8 mouse cellular contexts compared by ENCODE assay signal in the genomic region with DNA sequence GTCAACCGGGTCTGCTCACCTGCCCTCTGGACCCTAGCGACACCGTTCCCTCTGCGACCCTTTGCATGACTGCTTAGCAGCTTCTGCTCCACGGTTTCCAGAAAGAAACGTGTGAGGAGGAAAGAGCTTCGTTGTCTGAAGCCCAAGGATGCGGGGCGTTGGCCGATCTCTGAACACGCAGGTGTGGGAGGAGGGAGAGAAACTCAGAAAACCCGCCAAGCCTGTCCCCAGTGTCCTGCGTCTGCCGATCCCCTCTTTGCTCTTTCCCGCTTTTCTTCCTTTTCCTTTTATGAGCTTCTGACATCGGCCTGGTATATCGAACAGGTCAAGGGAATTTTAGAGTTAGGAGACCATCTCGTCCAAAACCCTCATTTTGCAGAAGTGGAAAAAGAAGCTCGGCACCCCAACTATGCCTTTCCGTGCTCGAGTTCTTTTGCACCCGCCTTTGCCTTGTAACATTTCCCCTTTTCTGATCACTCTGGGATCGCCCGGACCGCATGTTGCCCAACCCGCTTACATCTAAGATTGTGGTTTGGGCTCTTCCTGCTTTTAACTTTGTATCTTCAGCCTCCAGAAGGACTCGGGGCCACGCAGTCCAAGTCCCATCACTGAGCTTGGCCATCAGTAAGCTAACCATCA. TPM values are rescaled to one million over a fixed set of nuclear protein-coding genes. Genes with fewer than 3 reads are reported as not detected.
DNase-seq lines count a peak whose midpoint lies in the region; ATAC-seq and TF ChIP-seq lines count a peak whose summit lies in the region.

No protein-coding gene starts in this region.

- H3K9ac ChIP-seq in neural tube, embryonic 15.5 days (replicated peaks), result no peak overlapping the region; the same call in 1 of the 2 replicates

- peaks cover 32% of the 10 kb centered on the region for H3K27me3 ChIP-seq in neural tube, embryonic 15.5 days (replicated peaks)

- H3K27ac ChIP-seq in neural tube, embryonic 15.5 days (replicated peaks), result no peak overlapping the region

- no peaks in the 10 kb centered on the region for H3K9me3 ChIP-seq in neural tube, embryonic 15.5 days (replicated peaks)

- no peak for TF ChIP-seq CTCF in lung, adult 2 months (IDR thresholded peaks at IDR 0.05; ENCODE audit: insufficient read depth, low read length)

- peak; percentile 64 for ATAC-seq in common myeloid progenitor, adult 5-6 weeks (replicated peaks; ENCODE audit: low read depth, poor library complexity, severe bottlenecking)
- ATAC-seq in hematopoietic stem cell, adult 5-6 weeks (replicated peaks in 1 of 2; ENCODE audit: insufficient read depth in 1 of 2, low FRiP score in 2 of 2, low TSS enrichment in 1 of 2, low read depth in 1 of 2, poor library complexity in 2 of 2, severe bottlenecking in 2 of 2), result peak; percentile 56 to 70
- ATAC-seq in neural tube, embryonic 15.5 days (ENCODE audit: low FRiP score), result no peak

- WGBS in lung, adult 2 months, result 2% methylated on average over 28 of the region's 28 CpGs
- 3% methylated on average over 28 of the region's 28 CpGs for WGBS in neural tube, embryonic 15.5 days

- H3K36me3 ChIP-seq in neural tube, embryonic 15.5 days, result no peaks in the 10 kb centered on the region

- peak overlapping the region; percentile 58 for H3K4me3 ChIP-seq in lung, adult 2 months (replicated peaks; ENCODE audit: extremely low read depth, low read depth, low read length)
- H3K4me3 ChIP-seq in neural tube, embryonic 15.5 days (replicated peaks), result peak overlapping the region; percentile 73

- TF ChIP-seq POLR2A in lung, adult 2 months (IDR thresholded peaks at IDR 0.05; ENCODE audit: borderline replicate concordance, extremely low read depth, low read depth, low read length), result no peak

- peak overlapping the region; percentile 100 for H3K4me2 ChIP-seq in neural tube, embryonic 15.5 days

- DNase-seq in adrenal gland, adult 2 months, result peak; percentile 16
- DNase-seq in adrenal gland, adult 8-10 months, result no peak
- peak; percentile 10 for DNase-seq in lung, adult 2 months
- no peak for DNase-seq in layer of hippocampus, adult 18-20 months (ENCODE audit: low spot score in 2 of 2)
- DNase-seq in cerebellum, postnatal 14 days, result no peak

- H3K4me1 ChIP-seq in lung, adult 2 months (ENCODE audit: control insufficient read depth, insufficient read depth, low read length), result peaks cover 6% of the 10 kb centered on the region
- peaks cover 20% of the 10 kb centered on the region for H3K4me1 ChIP-seq in neural tube, embryonic 15.5 days

RNA-seq across cellular contexts. Expression of gene E2f8, which starts 0.7 kb away (rescaled TPM):
- total RNA-seq in adrenal gland, adult 2 months (2021), result 1 to 10 TPM in 1 of 2 experiments, under 1 TPM in 1; 0.55 to 1.2 TPM
- polyA plus RNA-seq in adrenal gland, adult 2 months (2012; rRNA removed), result 0.51 and 0.66 TPM in 2 replicates
- total RNA-seq in adrenal gland, adult 8-10 months (2022), result 1 to 10 TPM in 3 of 4 experiments, under 1 TPM in 1; 0.17 to 1.5 (median 1.3) TPM
- total RNA-seq in common myeloid progenitor, adult 5-6 weeks (2017), result 35.6 and 46.1 TPM in 2 replicates
- total RNA-seq in hematopoietic stem cell, adult 5-6 weeks (2017), result 14.6 and 20.5 TPM in 2 replicates
- polyA plus RNA-seq in lung, adult 2 months (2012; rRNA removed), result 0.41 and 0.90 TPM in 2 replicates
- polyA plus RNA-seq in neural tube, embryonic 15.5 days (2015; fragmentation: Nextera tagmentation; extraction: Ambion mirVana), result 2.3 and 7.0 TPM in 2 replicates
- under 1 TPM in 1 of 2 experiments, not detected in 1; 0.18 TPM for total RNA-seq in layer of hippocampus, adult 18-20 months (2021)

RNA-seq across cellular contexts. Expression of gene Nav2, which starts 26.4 kb away (rescaled TPM):
- 1 to 10 TPM; 6.4 to 6.9 TPM for total RNA-seq in adrenal gland, adult 2 months (2021)
- 3.3 and 4.8 TPM in 2 replicates for polyA plus RNA-seq in adrenal gland, adult 2 months (2012; rRNA removed)
- 10 to 100 TPM in 2 of 4 experiments, 1 to 10 TPM in 2; 5.1 to 13.7 (median 9.1) TPM for total RNA-seq in adrenal gland, adult 8-10 months (2022)
- 5.9 and 7.8 TPM in 2 replicates for total RNA-seq in common myeloid progenitor, adult 5-6 weeks (2017)
- total RNA-seq in hematopoietic stem cell, adult 5-6 weeks (2017), result 7.2 and 7.4 TPM in 2 replicates
- 23.9 and 33.9 TPM in 2 replicates for polyA plus RNA-seq in lung, adult 2 months (2012; rRNA removed)
- 27.6 and 31.3 TPM in 2 replicates for polyA plus RNA-seq in neural tube, embryonic 15.5 days (2015; fragmentation: Nextera tagmentation; extraction: Ambion mirVana)
- total RNA-seq in layer of hippocampus, adult 18-20 months (2021), result 10 to 100 TPM; 66.2 to 73.7 TPM

RNA-seq across cellular contexts. Expression of gene Csrp3, which starts 34.3 kb away (rescaled TPM):
- not detected for total RNA-seq in adrenal gland, adult 2 months (2021)
- polyA plus RNA-seq in adrenal gland, adult 2 months (2012; rRNA removed), result not detected in 2 replicates
- total RNA-seq in adrenal gland, adult 8-10 months (2022), result not detected
- total RNA-seq in common myeloid progenitor, adult 5-6 weeks (2017), result 8.3 and 20.8 TPM in 2 replicates
- total RNA-seq in hematopoietic stem cell, adult 5-6 weeks (2017), result 2.7 and 4.6 TPM in 2 replicates
- polyA plus RNA-seq in lung, adult 2 months (2012; rRNA removed), result 8.8 and 38.0 TPM in 2 replicates
- polyA plus RNA-seq in neural tube, embryonic 15.5 days (2015; fragmentation: Nextera tagmentation; extraction: Ambion mirVana), result 6.1 and 10.0 TPM in 2 replicates
- total RNA-seq in layer of hippocampus, adult 18-20 months (2021), result not detected

Comparison
In these comparisons a context has a peak if more than half of its experiments do, and no peak if none do; other contexts are left out.
1. DNase-seq: peak in adrenal gland, adult 2 months (single experiment) and lung, adult 2 months (single experiment); none in adrenal gland, adult 8-10 months (single experiment), layer of hippocampus, adult 18-20 months (0 of 2) and cerebellum, postnatal 14 days (0 of 2).